In genomic region chr10:95003621-95004020, GRCm38 (mm10) we compare ENCODE assay signal across 11 mouse cellular contexts. TPM values are rescaled to one million over a fixed set of nuclear protein-coding genes. Genes with fewer than 3 reads are reported as not detected.
DNase-seq lines count a peak whose midpoint lies in the region; ATAC-seq and TF ChIP-seq lines count a peak whose summit lies in the region.
"Had no signal": no experiment of that assay in that cellular context is flagged by ENCODE, and none has a peak within 500 bp of the region (broad histone marks: within the 10 kb centered on the region; RNA-seq: fewer than 3 reads in every experiment).

No protein-coding gene starts in this region.

- no peak overlapping the region for H3K4me2 ChIP-seq in heart, embryonic 15.5 days
- H3K4me2 ChIP-seq in kidney, embryonic 16.5 days (replicated peaks; ENCODE audit: low read depth, low read length) = no peak overlapping the region
- H3K4me2 ChIP-seq: hindbrain, embryonic 14.5 days had no signal

- intact Hi-C loops in heart, adult 2 months (cut with DNase I) = no loop called here
- intact Hi-C loops in heart, postnatal 25 days (cut with DNase I) = loop anchor here (5.0 kb wide), 1 partner anchor 189 kb away; no protein-coding TSS in a partner anchor

- 41% methylated on average over 7 of the region's 7 CpGs for WGBS in heart, adult 2 months
- WGBS in heart, embryonic 15.5 days = 73% methylated on average over 7 of the region's 7 CpGs
- WGBS in kidney, embryonic 16.5 days = 73% methylated on average over 7 of the region's 7 CpGs

- no peak for TF ChIP-seq CTCF in heart, adult 2 months (IDR thresholded peaks at IDR 0.05)

- H3K27me3 ChIP-seq in heart, adult 2 months (ENCODE audit: control insufficient read depth, insufficient read depth, low read length) = no peaks in the 10 kb centered on the region
- no peaks in the 10 kb centered on the region for H3K27me3 ChIP-seq in heart, embryonic 15.5 days
- no peaks in the 10 kb centered on the region for H3K27me3 ChIP-seq in kidney, embryonic 16.5 days (ENCODE audit: insufficient read depth, low read length)

- no peak for TF ChIP-seq EP300 in heart, adult 2 months (IDR thresholded peaks at IDR 0.05; ENCODE audit: insufficient read depth, low read depth, low read length)

- no peak for TF ChIP-seq POLR2A in heart, adult 2 months (IDR thresholded peaks at IDR 0.05; ENCODE audit: insufficient read depth, low read depth, low read length)

- no peak for ATAC-seq in heart, embryonic 15.5 days (replicated peaks; ENCODE audit: insufficient number of reproducible peaks, insufficient read depth, low FRiP score, low read depth)
- ATAC-seq in kidney, embryonic 16.5 days (ENCODE audit: low FRiP score, low TSS enrichment) = peak; percentile 15; the same call in 1 of the 2 replicates

- no peaks in the 10 kb centered on the region for H3K9me3 ChIP-seq in heart, embryonic 15.5 days (replicated peaks)
- peaks cover 3% of the 10 kb centered on the region; the same call in 1 of the 2 replicates for H3K9me3 ChIP-seq in kidney, embryonic 16.5 days (ENCODE audit: low read length)

- no peaks in the 10 kb centered on the region for H3K36me3 ChIP-seq in heart, adult 2 months (ENCODE audit: control insufficient read depth, insufficient read depth, low read length)
- H3K36me3 ChIP-seq in heart, embryonic 15.5 days = no peaks in the 10 kb centered on the region
- H3K36me3 ChIP-seq in kidney, embryonic 16.5 days (ENCODE audit: insufficient read depth, low read length) = no peaks in the 10 kb centered on the region

- no peak overlapping the region for H3K4me3 ChIP-seq in heart, adult 2 months
- H3K4me3 ChIP-seq in heart, embryonic 15.5 days = no peak overlapping the region
- H3K4me3 ChIP-seq in kidney, embryonic 16.5 days (ENCODE audit: low read length) = no peak overlapping the region

- peak; percentile 38 to 54 for DNase-seq in heart, adult 2 months
- no peak for DNase-seq in heart, postnatal 25 days (ENCODE audit: low spot score)
- DNase-seq in skeletal muscle tissue, adult 2 months (ENCODE audit: low read depth, low spot score) = peak; percentile 52
- no peak for DNase-seq in cerebellum, postnatal 10 days
- DNase-seq in thymus, postnatal 0 days (ENCODE audit: low spot score) = no peak
- no peak for DNase-seq in left cerebral cortex, adult 18-20 months (ENCODE audit: low spot score in 2 of 2)
- DNase-seq: cerebellum, adult 18-20 months; right cerebral cortex, postnatal 14 days had no signal

- H3K4me1 ChIP-seq in heart, adult 2 months (ENCODE audit: control insufficient read depth, insufficient read depth, low read length) = peaks cover 8% of the 10 kb centered on the region
- no peaks in the 10 kb centered on the region for H3K4me1 ChIP-seq in heart, embryonic 15.5 days (replicated peaks)
- no peaks in the 10 kb centered on the region; the same call in 1 of the 2 replicates for H3K4me1 ChIP-seq in kidney, embryonic 16.5 days (ENCODE audit: insufficient read depth, low read length)

- H3K9ac ChIP-seq in heart, adult 2 months (ENCODE audit: low read depth, low read length) = no peak overlapping the region
- H3K9ac ChIP-seq in heart, embryonic 15.5 days = no peak overlapping the region
- no peak overlapping the region for H3K9ac ChIP-seq in kidney, embryonic 16.5 days (replicated peaks; ENCODE audit: low read length)
- H3K9ac ChIP-seq: hindbrain, embryonic 14.5 days had no signal

- H3K79me2 ChIP-seq in heart, adult 2 months (replicated peaks; ENCODE audit: control insufficient read depth, insufficient read depth, low read length) = no peaks in the 10 kb centered on the region

- H3K27ac ChIP-seq in heart, adult 2 months = peak overlapping the region; percentile 43
- peak overlapping the region; percentile 54 for H3K27ac ChIP-seq in heart, embryonic 15.5 days
- peak overlapping the region; percentile 57; the same call in 1 of the 2 replicates for H3K27ac ChIP-seq in kidney, embryonic 16.5 days (ENCODE audit: low read length)
- H3K27ac ChIP-seq: hindbrain, embryonic 14.5 days had no signal

RNA-seq across cellular contexts. Expression of gene Plxnc1, which starts 59.0 kb away (rescaled TPM):
- 1 to 10 TPM; 2.0 to 2.3 TPM for total RNA-seq in heart, adult 2 months (2021)
- polyA plus RNA-seq in heart, adult 2 months (2012; rRNA removed) = 0.84 and 1.3 TPM in 2 replicates
- 1 to 10 TPM; 2.0 to 2.6 TPM for total RNA-seq in heart, postnatal 25 days (2021)
- 2.9 and 3.5 TPM in 2 replicates for polyA plus RNA-seq in heart, embryonic 15.5 days (2015; fragmentation: Nextera tagmentation; extraction: Ambion mirVana)
- 0.95 and 1.1 TPM in 2 replicates for polyA plus RNA-seq in kidney, embryonic 16.5 days (2015; fragmentation: Nextera tagmentation; extraction: Ambion mirVana)
- polyA plus RNA-seq in thymus, postnatal 0 days (2015; fragmentation: Nextera tagmentation; extraction: Ambion mirVana) = 3.2 and 3.8 TPM in 2 replicates
- total RNA-seq in left cerebral cortex, adult 18-20 months (2021) = 10 to 100 TPM; 47.5 to 56.2 TPM

Comparison
In these comparisons a context has a peak if more than half of its experiments do, and no peak if none do; other contexts are left out.
1. DNase-seq: peak in heart, adult 2 months (2 of 2) and skeletal muscle tissue, adult 2 months (single experiment); none in heart, postnatal 25 days (single experiment), cerebellum, postnatal 10 days (0 of 2), thymus, postnatal 0 days (single experiment) and left cerebral cortex, adult 18-20 months (0 of 2).
2. Peak in every context shown above with its lines, with median percentiles within 50 percentile points of each other: H3K27ac ChIP-seq.